In the genomic region with DNA sequence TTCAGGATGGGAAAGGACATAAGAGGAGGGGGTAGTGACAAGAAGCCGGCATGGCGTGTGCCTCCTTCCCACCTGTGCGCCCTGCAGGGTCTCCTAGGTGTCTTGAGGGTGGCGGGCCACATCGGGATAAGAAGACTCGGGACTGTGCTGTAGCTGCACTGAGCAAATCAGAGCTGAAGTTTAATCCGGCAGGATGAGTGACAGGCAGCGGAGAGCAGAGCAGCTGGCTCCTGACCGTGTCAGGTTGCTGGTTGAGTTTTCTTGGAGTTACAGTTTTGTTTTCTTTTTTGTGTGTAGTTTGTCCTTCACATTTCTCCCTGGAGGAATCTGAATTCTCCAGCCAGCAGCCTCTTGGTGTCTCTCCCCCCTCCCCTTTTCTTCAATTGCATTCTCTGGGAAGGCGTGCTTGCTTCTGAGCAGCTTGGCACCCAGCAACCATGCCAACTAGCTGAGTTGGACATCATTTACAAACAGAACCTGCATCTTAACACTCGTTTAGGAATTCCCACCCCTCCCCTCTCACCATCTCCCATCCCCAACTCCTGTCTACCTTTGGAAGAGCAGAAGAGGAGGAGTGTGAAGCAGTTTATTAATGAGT, we compare ENCODE assay signal across 9 mouse cellular contexts. TPM values are rescaled to one million over a fixed set of nuclear protein-coding genes. Genes with fewer than 3 reads are reported as not detected.
DNase-seq lines count a peak whose midpoint lies in the region; ATAC-seq and TF ChIP-seq lines count a peak whose summit lies in the region.
"Had no signal": no experiment of that assay in that cellular context is flagged by ENCODE, and none has a peak within 500 bp of the region (broad histone marks: within the 10 kb centered on the region; RNA-seq: fewer than 3 reads in every experiment).

No protein-coding gene starts in this region.

- no peak for ATAC-seq in heart, postnatal 0 days (ENCODE audit: insufficient read depth, low read depth)
- no peak for ATAC-seq in forebrain, embryonic 14.5 days
- no peak for ATAC-seq in liver, postnatal 0 days

- no peaks in the 10 kb centered on the region for H3K9me3 ChIP-seq in heart, postnatal 0 days (replicated peaks; ENCODE audit: control insufficient read depth, low read length)
- no peaks in the 10 kb centered on the region for H3K9me3 ChIP-seq in forebrain, embryonic 14.5 days (replicated peaks; ENCODE audit: control insufficient read depth, low read length)
- no peaks in the 10 kb centered on the region for H3K9me3 ChIP-seq in liver, postnatal 0 days (ENCODE audit: low read length)

- H3K4me1 ChIP-seq in heart, postnatal 0 days (ENCODE audit: control insufficient read depth, insufficient read depth), result peaks cover 53% of the 10 kb centered on the region
- peaks cover 51% of the 10 kb centered on the region for H3K4me1 ChIP-seq in forebrain, embryonic 14.5 days (ENCODE audit: control insufficient read depth, insufficient read depth, low read length)
- peaks cover 66% of the 10 kb centered on the region for H3K4me1 ChIP-seq in liver, postnatal 0 days (ENCODE audit: insufficient read depth)

- WGBS in heart, postnatal 0 days, result 5% methylated on average over 11 of the region's 11 CpGs
- 2% methylated on average over 11 of the region's 11 CpGs for WGBS in forebrain, embryonic 14.5 days
- 48% methylated on average over 11 of the region's 11 CpGs for WGBS in liver, postnatal 0 days (ENCODE audit: insufficient replicate concordance)

- H3K27me3 ChIP-seq in heart, postnatal 0 days (ENCODE audit: control insufficient read depth, insufficient read depth, low read length), result no peaks in the 10 kb centered on the region
- H3K27me3 ChIP-seq in forebrain, embryonic 14.5 days (replicated peaks; ENCODE audit: control insufficient read depth, insufficient read depth, low read length), result no peaks in the 10 kb centered on the region
- H3K27me3 ChIP-seq in liver, postnatal 0 days (ENCODE audit: insufficient read depth, low read length), result no peaks in the 10 kb centered on the region

- H3K9ac ChIP-seq in heart, postnatal 0 days (replicated peaks; ENCODE audit: low read depth, low read length), result peak overlapping the region; percentile 100
- peak overlapping the region; percentile 96 for H3K9ac ChIP-seq in forebrain, embryonic 14.5 days (ENCODE audit: low read length)
- peak overlapping the region; percentile 90 for H3K9ac ChIP-seq in liver, postnatal 0 days (replicated peaks)

- TF ChIP-seq CTCF in heart, postnatal 0 days (IDR thresholded peaks at IDR 0.05; ENCODE audit: low read depth), result no peak
- no peak for TF ChIP-seq CTCF in liver, postnatal 0 days (IDR thresholded peaks at IDR 0.05; ENCODE audit: low read depth)

- TF ChIP-seq EP300 in heart, postnatal 0 days (IDR thresholded peaks at IDR 0.05; ENCODE audit: low read depth), result no peak
- TF ChIP-seq EP300 in liver, postnatal 0 days (IDR thresholded peaks at IDR 0.05; ENCODE audit: low read depth), result no peak

- peak overlapping the region; percentile 74 for H3K4me2 ChIP-seq in heart, postnatal 0 days (ENCODE audit: low read depth, low read length)
- H3K4me2 ChIP-seq in forebrain, embryonic 14.5 days (ENCODE audit: low read length), result peak overlapping the region; percentile 91
- peak overlapping the region; percentile 89 for H3K4me2 ChIP-seq in liver, postnatal 0 days (ENCODE audit: low read depth, low read length)

- DNase-seq in heart, postnatal 0 days (ENCODE audit: low spot score), result no peak
- DNase-seq in heart, adult 11 months, result no peak
- DNase-seq in NIH3T3 (ENCODE audit: low read depth), result peak; percentile 33
- DNase-seq in forebrain, embryonic 14.5 days (ENCODE audit: low spot score), result peak; percentile 64
- DNase-seq in liver, postnatal 0 days, result no peak
- DNase-seq in urinary bladder, adult 2 months (ENCODE audit: low spot score), result no peak
- DNase-seq in layer of hippocampus, adult 9-10 months (ENCODE audit: low spot score), result no peak
- DNase-seq in left cerebral cortex, adult 18-20 months (ENCODE audit: low spot score in 2 of 2), result no peak

- peak overlapping the region; percentile 100 for H3K27ac ChIP-seq in heart, postnatal 0 days (ENCODE audit: low read depth)
- H3K27ac ChIP-seq in forebrain, embryonic 14.5 days (ENCODE audit: low read depth, low read length), result peak overlapping the region; percentile 100
- peak overlapping the region; percentile 100; the same call in 1 of the 2 replicates for H3K27ac ChIP-seq in liver, postnatal 0 days (ENCODE audit: low read depth)
- H3K27ac ChIP-seq: macrophage had no signal

- peak overlapping the region; percentile 88 for H3K4me3 ChIP-seq in heart, postnatal 0 days (ENCODE audit: low read depth, low read length)
- H3K4me3 ChIP-seq in forebrain, embryonic 14.5 days (ENCODE audit: low read depth, low read length), result peak overlapping the region; percentile 99
- H3K4me3 ChIP-seq in liver, postnatal 0 days (ENCODE audit: low read depth, low read length), result peak overlapping the region; percentile 96

- no peaks in the 10 kb centered on the region for H3K36me3 ChIP-seq in heart, postnatal 0 days (replicated peaks; ENCODE audit: control insufficient read depth, insufficient read depth, low read length)
- peaks cover 5% of the 10 kb centered on the region for H3K36me3 ChIP-seq in forebrain, embryonic 14.5 days (ENCODE audit: control insufficient read depth, insufficient read depth, low read length)
- 0 out of 2 replicates have a peak, but pooled peaks cover 2% of the 10 kb centered on the region for H3K36me3 ChIP-seq in liver, postnatal 0 days (replicated peaks; ENCODE audit: insufficient read depth, low read length)

RNA-seq across cellular contexts. Expression of gene Ctdsp2, which starts 2.5 kb away (rescaled TPM):
- total RNA-seq in heart, postnatal 0 days (2014; rRNA removed; ENCODE audit: low replicate concordance), result 137 and 155 TPM in 2 replicates
- polyA plus RNA-seq in heart, postnatal 0 days (2015; fragmentation: Nextera tagmentation; extraction: Ambion mirVana), result 26.4 and 27.4 TPM in 2 replicates
- polyA plus RNA-seq in forebrain, embryonic 14.5 days (2014; fragmentation: Nextera tagmentation; extraction: Ambion mirVana), result 30.2 and 34.5 TPM in 2 replicates
- polyA plus RNA-seq in liver, postnatal 0 days (2015; fragmentation: Nextera tagmentation; extraction: Ambion mirVana), result 10.7 and 11.4 TPM in 2 replicates
- polyA plus RNA-seq in urinary bladder, adult 2 months (2012; rRNA removed), result 146 and 191 TPM in 2 replicates
- total RNA-seq in left cerebral cortex, adult 18-20 months (2021), result 10 to 100 TPM; 81.2 to 83.8 TPM

RNA-seq across cellular contexts. Expression of gene Avil, which starts 19.5 kb away (rescaled TPM):
- 0.04 and 1.9 TPM in 2 replicates for total RNA-seq in heart, postnatal 0 days (2014; rRNA removed; ENCODE audit: low replicate concordance)
- polyA plus RNA-seq in heart, postnatal 0 days (2015; fragmentation: Nextera tagmentation; extraction: Ambion mirVana), result 0.07 and 0.11 TPM in 2 replicates
- 0.07 and 0.70 TPM in 2 replicates for polyA plus RNA-seq in forebrain, embryonic 14.5 days (2014; fragmentation: Nextera tagmentation; extraction: Ambion mirVana)
- polyA plus RNA-seq in liver, postnatal 0 days (2015; fragmentation: Nextera tagmentation; extraction: Ambion mirVana), result 0.04 TPM in 1 of 2 replicates, not detected in the other
- 0.28 and 0.53 TPM in 2 replicates for polyA plus RNA-seq in urinary bladder, adult 2 months (2012; rRNA removed)
- under 1 TPM; 0.23 to 0.49 TPM for total RNA-seq in left cerebral cortex, adult 18-20 months (2021)
- polyA plus RNA-seq: macrophage had no signal

RNA-seq across cellular contexts. Expression of gene Tsfm, which starts 49.6 kb away (rescaled TPM):
- 81.3 and 82.5 TPM in 2 replicates for total RNA-seq in heart, postnatal 0 days (2014; rRNA removed; ENCODE audit: low replicate concordance)
- 94.6 and 96.8 TPM in 2 replicates for polyA plus RNA-seq in heart, postnatal 0 days (2015; fragmentation: Nextera tagmentation; extraction: Ambion mirVana)
- polyA plus RNA-seq in forebrain, embryonic 14.5 days (2014; fragmentation: Nextera tagmentation; extraction: Ambion mirVana), result 64.4 and 65.4 TPM in 2 replicates
- 37.7 and 38.4 TPM in 2 replicates for polyA plus RNA-seq in liver, postnatal 0 days (2015; fragmentation: Nextera tagmentation; extraction: Ambion mirVana)
- 29.5 and 36.9 TPM in 2 replicates for polyA plus RNA-seq in urinary bladder, adult 2 months (2012; rRNA removed)
- 10 to 100 TPM; 26.6 to 30.1 TPM for total RNA-seq in left cerebral cortex, adult 18-20 months (2021)

Comparison
In these comparisons a context has a peak if more than half of its experiments do, and no peak if none do; other contexts are left out.
1. DNase-seq: peak in NIH3T3 (single experiment) and forebrain, embryonic 14.5 days (single experiment); none in heart, postnatal 0 days (single experiment), heart, adult 11 months (single experiment), liver, postnatal 0 days (single experiment), urinary bladder, adult 2 months (single experiment), layer of hippocampus, adult 9-10 months (single experiment) and left cerebral cortex, adult 18-20 months (0 of 2).
2. Peak in every context shown above with its lines, with median percentiles within 50 percentile points of each other: H3K27ac ChIP-seq, H3K4me2 ChIP-seq, H3K4me3 ChIP-seq and H3K9ac ChIP-seq.